Mouse (Mus musculus) kidney, adult 10 weeks (tissue): ENCODE measurements around the gene Prpf3. TPM values are rescaled to one million over a fixed set of nuclear protein-coding genes. Genes with fewer than 3 reads are reported as not detected.

Source experiments
- polyA plus RNA-seq: library from polyadenylated mRNA; stranded (reverse); fragments of 350-450 nt; fragmentation: Illumina TruSeq; extraction: RNeasy Lipid Tissue Mini Kit (QIAGEN cat#74804); gene quantifications from one replicate; pipeline ENCODE4 v1.2.3, GENCODE M21; 2014; ENCODE audit warnings: low read depth, low replicate concordance

The Prpf3 gene
- polyA plus RNA-seq: 30.5 TPM

DNA sequence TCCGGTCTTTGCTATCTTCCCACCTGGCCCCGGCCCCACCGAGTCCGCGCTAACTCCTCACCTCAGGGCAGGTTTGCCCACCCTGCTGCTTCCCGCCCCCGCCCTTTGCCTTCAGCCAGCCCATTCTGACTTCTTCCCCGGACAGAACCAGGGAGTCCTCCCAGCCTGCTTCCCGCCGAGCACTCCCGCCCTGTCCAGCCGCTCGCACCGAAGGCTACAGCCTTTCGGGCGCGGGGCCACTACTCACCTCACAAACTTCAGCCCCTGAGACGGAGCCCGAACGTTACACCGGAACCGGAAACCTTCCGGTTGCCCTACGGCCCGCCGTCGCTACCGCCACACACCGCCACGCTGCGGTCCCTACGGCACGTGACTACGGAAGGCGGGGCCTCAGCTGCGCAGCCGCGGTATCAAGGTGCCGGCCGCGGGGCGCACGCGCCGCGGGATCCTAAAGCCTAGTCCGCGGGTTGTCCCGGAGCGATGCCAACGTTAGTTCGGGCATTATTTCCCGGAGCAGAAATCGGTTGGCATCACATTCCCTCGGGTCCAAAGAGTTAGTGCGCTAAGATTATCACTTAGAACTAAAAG, at the start of gene Prpf3:
TSS of gene Prpf3 (minus strand) at position 384 of the 588 bp plus-strand sequence.

DNA sequence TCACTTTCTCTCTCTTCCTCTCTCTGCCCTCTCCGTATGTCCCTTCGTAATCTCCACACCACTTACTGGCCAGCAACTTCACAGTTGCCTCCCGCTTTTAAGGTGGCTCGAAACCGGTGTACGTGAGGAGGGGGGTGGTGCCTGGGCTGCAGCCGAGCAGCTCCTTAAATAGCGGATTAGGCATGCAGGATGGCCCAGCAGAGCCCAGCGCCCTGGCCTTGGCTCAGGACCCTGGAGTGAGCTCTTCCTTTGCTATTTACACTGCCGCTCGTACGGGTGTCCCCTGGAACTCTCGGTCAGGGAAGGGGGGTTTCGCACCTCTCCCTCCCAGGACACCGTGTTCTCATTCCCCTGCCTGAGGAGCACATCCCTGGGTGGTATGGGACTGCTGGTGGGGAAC, 48.9 kb upstream of the Prpf3 start, which contains the start of gene Car14:
TSS of gene Car14 (minus strand) at position 124 of the 400 bp plus-strand sequence.

DNA sequence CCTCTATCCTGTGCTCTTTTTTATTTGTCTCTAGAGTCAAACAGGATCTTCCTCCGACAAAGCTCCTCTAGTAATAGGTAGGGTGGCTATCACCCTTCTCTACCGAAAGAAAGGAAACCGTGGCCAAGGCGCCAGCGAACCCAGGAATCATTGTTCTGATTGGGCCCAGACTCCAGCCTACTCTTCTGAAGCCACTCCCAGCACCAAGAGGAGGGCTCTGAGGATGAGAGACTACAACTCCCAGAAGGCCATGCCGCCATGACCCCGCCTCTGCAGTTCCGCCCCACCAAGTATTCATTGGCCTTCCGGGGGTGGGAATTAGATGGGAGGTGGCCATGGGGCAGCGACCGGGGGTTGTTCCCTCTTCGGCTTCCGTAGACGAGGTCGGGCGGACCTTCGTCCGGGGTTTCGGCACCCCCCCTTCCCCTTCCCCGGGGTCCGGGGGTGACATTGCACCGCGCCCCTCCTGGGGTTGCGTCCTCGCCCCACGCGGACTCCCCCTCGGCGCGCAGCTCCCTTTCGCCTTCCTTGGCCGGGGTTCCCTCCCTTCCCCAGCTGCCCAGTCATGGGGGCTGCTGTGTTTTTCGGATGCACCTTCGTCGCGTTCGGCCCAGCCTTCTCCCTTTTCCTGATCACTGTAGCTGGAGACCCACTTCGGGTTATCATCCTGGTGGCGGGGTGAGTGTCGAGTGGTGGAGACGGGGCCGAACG, 38.1 kb upstream of the Prpf3 start, which contains the start of gene Aph1a:
TSS of gene Aph1a (plus strand) at position 364 of the 711 bp plus-strand sequence.

DNA sequence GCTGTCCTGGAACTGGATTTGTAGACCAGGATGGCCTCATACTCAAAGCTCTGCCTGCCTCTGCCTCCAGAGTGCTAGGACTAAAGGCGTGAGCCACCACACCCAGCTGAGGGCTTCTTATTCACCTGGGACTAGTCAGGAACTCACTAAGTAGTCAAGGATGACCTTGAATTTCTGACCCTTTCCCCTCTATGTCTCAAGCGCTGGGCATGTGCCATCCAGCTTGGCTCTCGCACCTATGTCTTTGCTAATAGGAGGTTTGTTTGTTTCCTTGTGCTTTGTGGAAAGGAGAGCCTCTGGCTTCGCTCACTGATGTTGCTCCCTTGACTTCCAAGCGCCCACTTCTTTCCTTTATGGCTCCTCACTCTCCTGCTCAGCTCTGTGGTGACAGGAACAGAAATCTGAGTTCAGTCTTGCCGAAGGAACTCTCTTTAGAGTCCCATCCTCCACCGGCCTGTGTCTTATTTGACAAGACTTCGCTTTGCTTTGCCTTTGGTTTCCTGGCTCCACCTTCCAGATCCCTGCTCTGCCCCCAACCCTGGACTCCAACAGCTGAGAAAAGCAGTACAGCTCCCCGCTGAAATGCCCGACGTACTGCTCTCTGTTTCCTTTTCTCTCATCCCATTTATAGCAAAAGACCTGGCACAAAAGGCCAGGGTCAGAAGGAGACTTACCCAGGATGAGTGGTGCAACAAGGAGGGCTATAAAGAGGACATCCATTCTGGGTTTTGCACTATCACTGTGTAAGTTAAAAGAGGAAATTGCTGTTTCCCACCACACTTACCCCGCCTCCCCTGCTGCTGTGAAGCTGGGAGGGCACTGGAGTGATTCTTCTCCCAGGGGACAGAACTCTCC, 35.8 kb upstream of the Prpf3 start, which contains the start of gene BC028528:
TSS of gene BC028528 (minus strand) at position 795 of the 855 bp plus-strand sequence.

DNA sequence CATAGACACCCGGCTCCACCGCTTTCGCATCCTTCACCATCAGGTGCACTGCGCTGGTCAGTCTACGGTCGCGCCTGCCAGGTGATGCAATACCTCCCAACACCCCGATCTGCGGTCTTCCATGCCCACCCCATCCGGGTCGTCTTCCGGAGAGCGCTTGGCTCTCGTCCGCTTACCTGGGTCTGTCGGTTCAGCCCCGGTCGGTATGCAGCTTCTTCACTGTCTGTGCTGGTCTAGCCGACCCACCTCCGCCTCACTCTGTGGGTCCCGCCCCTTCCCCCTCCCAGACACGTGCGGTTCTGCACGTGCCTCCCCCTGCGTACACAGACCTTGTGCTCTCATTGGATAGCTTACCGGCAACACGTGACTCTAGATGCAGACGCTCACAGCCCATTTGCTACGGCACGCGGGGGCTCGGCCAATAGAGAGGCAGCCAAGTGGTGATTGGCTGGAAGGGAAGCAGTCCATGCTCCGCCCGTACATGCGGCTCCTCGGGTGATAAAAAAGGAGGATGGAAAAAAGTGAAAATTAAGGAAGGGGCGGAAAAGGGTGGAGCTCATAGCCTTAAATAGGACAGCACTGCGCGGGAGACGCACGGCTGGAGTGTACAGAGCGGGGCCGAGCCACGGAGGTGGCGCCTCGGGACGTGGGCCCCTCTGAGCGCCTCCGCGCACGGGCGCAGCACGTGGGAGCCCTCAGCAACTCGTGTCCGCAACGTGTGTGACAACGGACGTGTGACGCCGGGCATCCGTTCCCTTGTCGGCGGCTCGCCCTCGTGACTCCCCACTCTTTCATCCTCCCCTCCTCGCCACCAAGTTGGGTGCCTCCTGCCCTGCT, 26.5 kb upstream of the Prpf3 start, which contains the start of gene Ciart:
TSS of gene Ciart (minus strand) at position 273 of the 837 bp plus-strand sequence.

DNA sequence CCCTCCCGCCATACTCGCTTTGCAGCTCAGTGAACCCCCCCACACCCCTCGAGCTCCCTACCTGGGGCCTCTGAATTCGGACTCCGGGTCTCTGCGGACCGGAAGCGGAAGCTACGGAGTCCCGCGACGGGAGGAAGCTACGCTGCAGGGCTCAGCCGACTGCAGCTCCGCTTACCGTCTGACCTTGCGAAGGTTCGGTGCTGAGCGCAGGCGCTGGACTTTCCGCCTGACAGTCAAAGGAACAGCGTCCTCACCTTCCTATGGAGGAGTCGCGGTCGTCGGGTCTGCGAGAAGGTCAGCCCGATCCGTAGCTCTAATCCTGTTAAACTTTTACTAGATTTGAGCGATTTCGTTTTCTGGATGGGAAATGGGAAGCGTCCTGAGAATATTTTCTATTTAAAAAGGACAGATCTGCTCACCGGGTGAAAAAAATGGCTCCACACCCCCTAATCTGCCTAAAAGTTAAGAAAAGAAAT, 15.7 kb upstream of the Prpf3 start, which contains the start of gene Mrps21:
TSS of gene Mrps21 (minus strand) at position 128 of the 476 bp plus-strand sequence.

DNA sequence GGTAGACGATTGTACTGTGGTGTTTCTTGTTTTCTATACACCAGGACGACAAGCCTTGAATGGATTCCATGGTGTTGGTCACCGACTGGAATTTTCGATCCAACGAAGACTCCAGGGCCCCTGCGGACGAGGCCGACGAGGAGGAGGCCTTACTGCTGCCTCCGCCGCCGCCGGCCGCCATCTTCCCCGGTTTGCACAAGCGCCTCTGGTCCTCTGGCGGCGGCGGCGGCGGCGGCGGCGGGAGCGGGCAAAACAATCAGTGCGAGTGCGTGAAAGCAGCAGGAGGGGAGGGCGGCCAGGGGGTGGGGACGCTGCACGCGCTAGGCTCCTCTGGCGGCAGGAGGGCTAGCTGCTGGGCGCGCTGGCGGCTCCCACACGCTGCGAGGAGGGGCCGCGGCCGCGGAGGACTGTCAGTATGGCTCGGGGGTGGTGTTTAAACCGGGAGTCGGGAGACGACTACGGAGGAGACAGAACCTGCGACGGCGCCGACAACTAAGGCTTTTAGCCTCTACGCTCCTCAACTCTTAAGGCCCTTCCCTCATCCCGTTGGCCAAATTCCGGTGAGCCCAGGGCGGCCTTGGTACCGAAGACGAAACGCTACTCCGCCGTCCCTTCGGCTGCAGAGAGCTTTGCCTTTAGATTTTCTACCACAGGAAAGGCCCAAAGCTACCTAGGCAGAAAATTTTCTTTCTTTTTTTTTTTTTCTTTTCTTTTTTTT, 37.0 kb downstream of the Prpf3 start, which contains the start of gene Rprd2:
TSS of gene Rprd2 (minus strand) at position 293 of the 718 bp plus-strand sequence.

Other genes with a start within 250 kb of the Prpf3 start
- 43.8 TPM for gene Ensa, start 230.9 kb downstream of the Prpf3 start, polyA plus RNA-seq
- gene Mcl1, start 197.1 kb downstream of the Prpf3 start, polyA plus RNA-seq: 200 TPM
- 0.28 TPM for gene Adamtsl4, start 168.0 kb downstream of the Prpf3 start, polyA plus RNA-seq
- 7.1 TPM for gene Ecm1, start 116.3 kb downstream of the Prpf3 start, polyA plus RNA-seq
- gene Tars2, start 95.7 kb downstream of the Prpf3 start, polyA plus RNA-seq: 13.5 TPM
- gene Rprd2, start 37.0 kb downstream of the Prpf3 start, polyA plus RNA-seq: 27.9 TPM
- 50.7 TPM for gene Mrps21, start 15.6 kb upstream of the Prpf3 start, polyA plus RNA-seq
- not detected for gene Ciart, start 26.4 kb upstream of the Prpf3 start, polyA plus RNA-seq
- 14.9 TPM for gene BC028528, start 36.1 kb upstream of the Prpf3 start, polyA plus RNA-seq
- gene Aph1a, start 38.1 kb upstream of the Prpf3 start, polyA plus RNA-seq: 31.4 TPM
- 113 TPM for gene Car14, start 48.8 kb upstream of the Prpf3 start, polyA plus RNA-seq
- gene Anp32e, start 73.4 kb upstream of the Prpf3 start, polyA plus RNA-seq: 152 TPM
- 3.1 TPM for gene Plekho1, start 140.1 kb upstream of the Prpf3 start, polyA plus RNA-seq
- 54.3 TPM for gene Vps45, start 202.6 kb upstream of the Prpf3 start, polyA plus RNA-seq
- 22.0 TPM for gene Otud7b, start 248.6 kb upstream of the Prpf3 start, polyA plus RNA-seq